Mouse (Mus musculus): Measurements from ENCODE around the gene Gstm4. TPM values are rescaled to one million over a fixed set of nuclear protein-coding genes. Genes with fewer than 3 reads are reported as not detected.

Gene Gstm4
- 10 to 100 TPM; 11.1 to 14.4 (median 13.4) TPM for total RNA-seq (2022)

- DNase-seq (ENCODE audit: low spot score in 2 of 2), result peak; percentile 88
Measured at GRCm38 (mm10) chr3:108044394-108045140, at the start of gene Gstm4. TSS of gene Gstm4 (minus strand) at chr3:108044894.

GRCm38 (mm10) chr3:108094146-108094545 is 49.5 kb upstream of the Gstm4 start:
- DNase-seq (ENCODE audit: low spot score in 2 of 2), result no peak

GRCm38 (mm10) chr3:108093306-108093705 is 48.6 kb upstream of the Gstm4 start:
- DNase-seq (ENCODE audit: low spot score in 2 of 2), result no peak

GRCm38 (mm10) chr3:108092536-108093115 is 47.9 kb upstream of the Gstm4 start, which contains the start of gene Gnat2:
TSS of gene Gnat2 (plus strand) at chr3:108092789.
- DNase-seq (ENCODE audit: low spot score in 2 of 2), result no peak

- no peak for DNase-seq (ENCODE audit: low spot score in 2 of 2)
Measured at GRCm38 (mm10) chr3:108092030-108092429, 47.3 kb upstream of the Gstm4 start.

GRCm38 (mm10) chr3:108090561-108090960 is 45.9 kb upstream of the Gstm4 start:
- no peak for DNase-seq (ENCODE audit: low spot score in 2 of 2)

- no peak for DNase-seq (ENCODE audit: low spot score in 2 of 2)
Measured at GRCm38 (mm10) chr3:108089916-108090315, 45.2 kb upstream of the Gstm4 start.

GRCm38 (mm10) chr3:108088842-108089380 is 44.2 kb upstream of the Gstm4 start:
- DNase-seq (ENCODE audit: low spot score in 2 of 2), result no peak

- DNase-seq (ENCODE audit: low spot score in 2 of 2), result no peak
Measured at GRCm38 (mm10) chr3:108087329-108087728, 42.6 kb upstream of the Gstm4 start.

- no peak for DNase-seq (ENCODE audit: low spot score in 2 of 2)
Measured at GRCm38 (mm10) chr3:108086470-108086979, 41.8 kb upstream of the Gstm4 start, which contains the start of gene Ampd2. TSS of gene Ampd2 (minus strand) at chr3:108086651.

- DNase-seq (ENCODE audit: low spot score in 2 of 2), result peak; percentile 56 to 62
Measured at GRCm38 (mm10) chr3:108085721-108086469, 41.2 kb upstream of the Gstm4 start.

- DNase-seq (ENCODE audit: low spot score in 2 of 2), result peak; percentile 84 to 85
Measured at GRCm38 (mm10) chr3:108085281-108085720, 40.6 kb upstream of the Gstm4 start.

- no peak for DNase-seq (ENCODE audit: low spot score in 2 of 2)
Measured at GRCm38 (mm10) chr3:108084767-108085270, 40.1 kb upstream of the Gstm4 start.

GRCm38 (mm10) chr3:108083904-108084407 is 39.3 kb upstream of the Gstm4 start:
- no peak for DNase-seq (ENCODE audit: low spot score in 2 of 2)

GRCm38 (mm10) chr3:108083161-108083560 is 38.5 kb upstream of the Gstm4 start:
- DNase-seq (ENCODE audit: low spot score in 2 of 2), result no peak

GRCm38 (mm10) chr3:108082251-108082875 is 37.7 kb upstream of the Gstm4 start:
- DNase-seq (ENCODE audit: low spot score in 2 of 2), result no peak

- no peak for DNase-seq (ENCODE audit: low spot score in 2 of 2)
Measured at GRCm38 (mm10) chr3:108081681-108082080, 37.0 kb upstream of the Gstm4 start.

- DNase-seq (ENCODE audit: low spot score in 2 of 2), result no peak
Measured at GRCm38 (mm10) chr3:108076836-108077235, 32.1 kb upstream of the Gstm4 start.

- DNase-seq (ENCODE audit: low spot score in 2 of 2), result no peak
Measured at GRCm38 (mm10) chr3:108072983-108073569, 28.4 kb upstream of the Gstm4 start.

Data from layer of hippocampus, adult 8-10 months (tissue).